Comparison of ENCODE assay signal across 8 mouse cellular contexts in genomic region chr13:38346096-38346915, GRCm38 (mm10). TPM values are rescaled to one million over a fixed set of nuclear protein-coding genes. Genes with fewer than 3 reads are reported as not detected.
DNase-seq lines count a peak whose midpoint lies in the region; ATAC-seq and TF ChIP-seq lines count a peak whose summit lies in the region.

No protein-coding gene starts in this region.

- peak overlapping the region; percentile 56 for H3K27ac ChIP-seq in heart, embryonic 10.5 days
- no peak overlapping the region for H3K27ac ChIP-seq in cortical plate, adult 2 months (ENCODE audit: insufficient read depth, low read length)
- no peak overlapping the region for H3K27ac ChIP-seq in heart, embryonic 13.5 days (replicated peaks)
- no peak overlapping the region for H3K27ac ChIP-seq in neural tube, embryonic 13.5 days (replicated peaks)

- peak overlapping the region; percentile 91 for H3K4me2 ChIP-seq in heart, embryonic 13.5 days
- peak overlapping the region; percentile 82 for H3K4me2 ChIP-seq in neural tube, embryonic 13.5 days

- 1% methylated on average over 63 of the region's 63 CpGs for WGBS in heart, embryonic 10.5 days
- WGBS in heart, embryonic 13.5 days, result under 1% methylated on average over 63 of the region's 63 CpGs
- under 1% methylated on average over 63 of the region's 63 CpGs for WGBS in neural tube, embryonic 13.5 days

- no peak for ATAC-seq in heart, embryonic 13.5 days (ENCODE audit: extremely low read depth, insufficient number of reproducible peaks, low FRiP score, low TSS enrichment)
- ATAC-seq in neural tube, embryonic 13.5 days (ENCODE audit: low read depth), result peak; percentile 38; the same call in 1 of the 2 replicates

- no peaks in the 10 kb centered on the region for H3K9me3 ChIP-seq in heart, embryonic 10.5 days
- H3K9me3 ChIP-seq in heart, embryonic 13.5 days, result no peaks in the 10 kb centered on the region
- H3K9me3 ChIP-seq in neural tube, embryonic 13.5 days, result no peaks in the 10 kb centered on the region

- no peaks in the 10 kb centered on the region for H3K36me3 ChIP-seq in heart, embryonic 10.5 days
- H3K36me3 ChIP-seq in heart, embryonic 13.5 days, result no peaks in the 10 kb centered on the region
- H3K36me3 ChIP-seq in neural tube, embryonic 13.5 days, result no peaks in the 10 kb centered on the region

- intact Hi-C loops in heart, postnatal 25 days (cut with DNase I), result loop anchor here (5.0 kb wide), 1 partner anchor 139 kb away; no protein-coding TSS in a partner anchor

- peak overlapping the region; percentile 67 for H3K4me3 ChIP-seq in heart, embryonic 10.5 days
- H3K4me3 ChIP-seq in cortical plate, adult 2 months (ENCODE audit: insufficient read depth, low read length), result peak overlapping the region; percentile 39
- peak overlapping the region; percentile 63 for H3K4me3 ChIP-seq in heart, embryonic 13.5 days
- peak overlapping the region; percentile 47 for H3K4me3 ChIP-seq in neural tube, embryonic 13.5 days

- peak overlapping the region; percentile 77 for H3K9ac ChIP-seq in heart, embryonic 13.5 days
- peak overlapping the region; percentile 56 for H3K9ac ChIP-seq in neural tube, embryonic 13.5 days

- no peak for TF ChIP-seq CTCF in cortical plate, adult 2 months (IDR thresholded peaks at IDR 0.05; ENCODE audit: extremely low read depth, insufficient read depth, low read length)

- peaks cover 35% of the 10 kb centered on the region for H3K4me1 ChIP-seq in heart, embryonic 10.5 days
- H3K4me1 ChIP-seq in cortical plate, adult 2 months (ENCODE audit: control insufficient read depth, insufficient read depth, low read length), result 0 out of 2 replicates have a peak, but pooled peaks cover 1% of the 10 kb centered on the region
- H3K4me1 ChIP-seq in heart, embryonic 13.5 days, result peaks cover 44% of the 10 kb centered on the region
- H3K4me1 ChIP-seq in neural tube, embryonic 13.5 days (replicated peaks), result peaks cover 33% of the 10 kb centered on the region

- peak; percentile 78 for DNase-seq in heart, embryonic 10.5 days (ENCODE audit: low spot score)
- DNase-seq in heart, postnatal 25 days (ENCODE audit: low spot score), result no peak
- DNase-seq in kidney, postnatal 4 days, result peak; percentile 47 to 61
- DNase-seq in thymus, postnatal 10 days (ENCODE audit: low spot score in 2 of 2), result no peak
- DNase-seq in spleen, postnatal 14 days (ENCODE audit: low spot score in 2 of 2), result no peak

- peaks cover 52% of the 10 kb centered on the region for H3K27me3 ChIP-seq in heart, embryonic 10.5 days (ENCODE audit: insufficient read depth, poor library complexity, severe bottlenecking)
- H3K27me3 ChIP-seq in heart, embryonic 13.5 days (replicated peaks), result peaks cover 47% of the 10 kb centered on the region
- H3K27me3 ChIP-seq in neural tube, embryonic 13.5 days, result peaks cover 61% of the 10 kb centered on the region

- no peak for TF ChIP-seq POLR2A in cortical plate, adult 2 months (IDR thresholded peaks at IDR 0.05; ENCODE audit: extremely low read depth, insufficient read depth, low read length)

RNA-seq across cellular contexts. Expression of gene Bmp6, which starts 1.4 kb away (rescaled TPM):
- polyA plus RNA-seq in heart, embryonic 10.5 days (2016; fragmentation: Nextera tagmentation; extraction: Ambion mirVana), result 1.1 and 2.1 TPM in 2 replicates
- 10 to 100 TPM; 19.6 to 23.8 TPM for total RNA-seq in heart, postnatal 25 days (2021)
- polyA plus RNA-seq in cortical plate, adult 2 months (2012; rRNA removed), result 5.8 and 7.0 TPM in 2 replicates
- 2.2 and 2.4 TPM in 2 replicates for polyA plus RNA-seq in heart, embryonic 13.5 days (2015; fragmentation: Nextera tagmentation; extraction: Ambion mirVana)
- 2.4 and 2.7 TPM in 2 replicates for polyA plus RNA-seq in neural tube, embryonic 13.5 days (2015; fragmentation: Nextera tagmentation; extraction: Ambion mirVana)

Comparison
In these comparisons a context has a peak if more than half of its experiments do, and no peak if none do; other contexts are left out.
1. DNase-seq: peak in heart, embryonic 10.5 days (single experiment) and kidney, postnatal 4 days (2 of 2); none in heart, postnatal 25 days (single experiment), thymus, postnatal 10 days (0 of 2) and spleen, postnatal 14 days (0 of 2).
2. Peak in every context shown above with its lines, with median percentiles within 50 percentile points of each other: H3K4me3 ChIP-seq.